Mouse (Mus musculus) MN1 (cell line): ENCODE measurements around the gene Slc9a3r1.

Experiments used
- DNase-seq: peaks from one replicate; pipeline ENCODE4 v3.0.0-alpha.2; 2016; ENCODE audit warnings: low spot score

Gene Slc9a3r1

GRCm38 (mm10) chr11:115189304-115189703 is 26.2 kb downstream of the Slc9a3r1 start:
- no peak for DNase-seq

GRCm38 (mm10) chr11:115192180-115192579 is 29.0 kb downstream of the Slc9a3r1 start:
- DNase-seq = no peak

- DNase-seq = no peak
Measured at GRCm38 (mm10) chr11:115194693-115195092, 31.6 kb downstream of the Slc9a3r1 start.

- no peak for DNase-seq
Measured at GRCm38 (mm10) chr11:115195933-115196332, 32.8 kb downstream of the Slc9a3r1 start.

- DNase-seq = no peak
Measured at GRCm38 (mm10) chr11:115197558-115197957, 34.4 kb downstream of the Slc9a3r1 start.

- DNase-seq = no peak
Measured at GRCm38 (mm10) chr11:115198932-115199384, 35.8 kb downstream of the Slc9a3r1 start.

- no peak for DNase-seq
Measured at GRCm38 (mm10) chr11:115200520-115200919, 37.4 kb downstream of the Slc9a3r1 start.

- peak; percentile 83 for DNase-seq
Measured at GRCm38 (mm10) chr11:115202316-115202715, 39.2 kb downstream of the Slc9a3r1 start.

GRCm38 (mm10) chr11:115202756-115203155 is 39.6 kb downstream of the Slc9a3r1 start:
- DNase-seq = no peak

GRCm38 (mm10) chr11:115208126-115208525 is 45.0 kb downstream of the Slc9a3r1 start:
- DNase-seq = no peak

GRCm38 (mm10) chr11:115208776-115209732 is 45.9 kb downstream of the Slc9a3r1 start:
- no peak for DNase-seq

GRCm38 (mm10) chr11:115209958-115210357 is 46.8 kb downstream of the Slc9a3r1 start:
- no peak for DNase-seq

- no peak for DNase-seq
Measured at GRCm38 (mm10) chr11:115212116-115212515, 49.0 kb downstream of the Slc9a3r1 start.

GRCm38 (mm10) chr11:115215123-115215522 is 52.0 kb downstream of the Slc9a3r1 start:
- DNase-seq = no peak

GRCm38 (mm10) chr11:115217439-115218410 is 54.6 kb downstream of the Slc9a3r1 start:
- peak; percentile 85 for DNase-seq

GRCm38 (mm10) chr11:115219263-115219662 is 56.1 kb downstream of the Slc9a3r1 start:
- peak; percentile 66 for DNase-seq

GRCm38 (mm10) chr11:115219685-115220084 is 56.5 kb downstream of the Slc9a3r1 start:
- DNase-seq = no peak

GRCm38 (mm10) chr11:115222077-115222476 is 58.9 kb downstream of the Slc9a3r1 start:
- peak; percentile 50 for DNase-seq

- DNase-seq = no peak
Measured at GRCm38 (mm10) chr11:115222570-115222969, 59.4 kb downstream of the Slc9a3r1 start.

- no peak for DNase-seq
Measured at GRCm38 (mm10) chr11:115223451-115223850, 60.3 kb downstream of the Slc9a3r1 start.

GRCm38 (mm10) chr11:115223877-115224276 is 60.7 kb downstream of the Slc9a3r1 start:
- no peak for DNase-seq

GRCm38 (mm10) chr11:115224889-115225288 is 61.7 kb downstream of the Slc9a3r1 start:
- peak; percentile 70 for DNase-seq
